Mouse (Mus musculus): Measurements from ENCODE around the gene Shroom4. TPM values are rescaled to one million over a fixed set of nuclear protein-coding genes. Genes with fewer than 3 reads are reported as not detected.
"Not testable (repeated sequence)": the region's sequence is repeated elsewhere in the genome, so short reads cannot be mapped to it uniquely, and the experiment has no call there.

Gene Shroom4
- polyA plus RNA-seq, 1 experiment, result 2.1 TPM

- no peak overlapping the region for H3K4me3 ChIP-seq (replicated peaks; ENCODE audit: control insufficient read depth, low read depth, low read length)
- 76% methylated on average over 4 of the region's 4 CpGs for WGBS
Observed at GRCm38 (mm10) chrX:6402921-6403320, 3.3 kb downstream of the Shroom4 start.

GRCm38 (mm10) chrX:6409114-6409513 is 9.5 kb downstream of the Shroom4 start:
- TF ChIP-seq CTCF (IDR thresholded peaks at IDR 0.05; ENCODE audit: control insufficient read depth, insufficient read depth, low read length), result no peak
- no peak for TF ChIP-seq POLR2A (IDR thresholded peaks at IDR 0.05; ENCODE audit: borderline replicate concordance, control insufficient read depth, low read depth, low read length)
- 26% methylated on average over 6 of the region's 6 CpGs for WGBS

More at GRCm38 (mm10) chrX:6402921-6403320, 3.3 kb downstream of the Shroom4 start:
- Histone ChIP-seq H3K4me1 (ENCODE audit: control insufficient read depth, insufficient read depth, low read length) (no peaks in the 10 kb centered on the region), H3K27ac (ENCODE audit: control insufficient read depth, insufficient read depth, low read depth, low read length, poor library complexity) (no peak overlapping the region)
- no peak for TF ChIP-seq CTCF (IDR thresholded peaks at IDR 0.05; ENCODE audit: control insufficient read depth, insufficient read depth, low read length)
- TF ChIP-seq POLR2A (IDR thresholded peaks at IDR 0.05; ENCODE audit: borderline replicate concordance, control insufficient read depth, low read depth, low read length), result no peak

GRCm38 (mm10) chrX:6415412-6415811 is 15.8 kb downstream of the Shroom4 start:
- TF ChIP-seq POLR2A (IDR thresholded peaks at IDR 0.05; ENCODE audit: borderline replicate concordance, control insufficient read depth, low read depth, low read length) (no peak), CTCF (IDR thresholded peaks at IDR 0.05; ENCODE audit: control insufficient read depth, insufficient read depth, low read length) (no peak)
- Histone ChIP-seq H3K27ac (ENCODE audit: control insufficient read depth, insufficient read depth, low read depth, low read length, poor library complexity) (no peak overlapping the region), H3K4me1 (ENCODE audit: control insufficient read depth, insufficient read depth, low read length) (no peaks in the 10 kb centered on the region), H3K4me3 (replicated peaks; ENCODE audit: control insufficient read depth, low read depth, low read length) (no peak overlapping the region)
- 84% methylated on average over 12 of the region's 12 CpGs for WGBS

More at GRCm38 (mm10) chrX:6409114-6409513, 9.5 kb downstream of the Shroom4 start:
- Histone ChIP-seq H3K4me3 (replicated peaks; ENCODE audit: control insufficient read depth, low read depth, low read length) (no peak overlapping the region), H3K4me1 (ENCODE audit: control insufficient read depth, insufficient read depth, low read length) (no peaks in the 10 kb centered on the region), H3K27ac (ENCODE audit: control insufficient read depth, insufficient read depth, low read depth, low read length, poor library complexity) (no peak overlapping the region)

GRCm38 (mm10) chrX:6415936-6416335 is 16.3 kb downstream of the Shroom4 start:
- H3K27ac ChIP-seq (ENCODE audit: control insufficient read depth, insufficient read depth, low read depth, low read length, poor library complexity), result no peak overlapping the region
- H3K4me3 ChIP-seq (replicated peaks; ENCODE audit: control insufficient read depth, low read depth, low read length), result no peak overlapping the region
- WGBS, result 79% methylated on average over 5 of the region's 5 CpGs
- H3K4me1 ChIP-seq (ENCODE audit: control insufficient read depth, insufficient read depth, low read length), result no peaks in the 10 kb centered on the region
- TF ChIP-seq CTCF (IDR thresholded peaks at IDR 0.05; ENCODE audit: control insufficient read depth, insufficient read depth, low read length) (no peak), POLR2A (IDR thresholded peaks at IDR 0.05; ENCODE audit: borderline replicate concordance, control insufficient read depth, low read depth, low read length) (no peak)

- TF ChIP-seq CTCF (IDR thresholded peaks at IDR 0.05; ENCODE audit: control insufficient read depth, insufficient read depth, low read length) (no peak), POLR2A (IDR thresholded peaks at IDR 0.05; ENCODE audit: borderline replicate concordance, control insufficient read depth, low read depth, low read length) (no peak)
- no peak overlapping the region for H3K4me3 ChIP-seq (replicated peaks; ENCODE audit: control insufficient read depth, low read depth, low read length)
- H3K27ac ChIP-seq (ENCODE audit: control insufficient read depth, insufficient read depth, low read depth, low read length, poor library complexity), result no peak overlapping the region
- 19% methylated on average over 4 of the region's 4 CpGs for WGBS
- H3K4me1 ChIP-seq (ENCODE audit: control insufficient read depth, insufficient read depth, low read length), result no peaks in the 10 kb centered on the region
Observed at GRCm38 (mm10) chrX:6418140-6418539, 18.5 kb downstream of the Shroom4 start.

DNA sequence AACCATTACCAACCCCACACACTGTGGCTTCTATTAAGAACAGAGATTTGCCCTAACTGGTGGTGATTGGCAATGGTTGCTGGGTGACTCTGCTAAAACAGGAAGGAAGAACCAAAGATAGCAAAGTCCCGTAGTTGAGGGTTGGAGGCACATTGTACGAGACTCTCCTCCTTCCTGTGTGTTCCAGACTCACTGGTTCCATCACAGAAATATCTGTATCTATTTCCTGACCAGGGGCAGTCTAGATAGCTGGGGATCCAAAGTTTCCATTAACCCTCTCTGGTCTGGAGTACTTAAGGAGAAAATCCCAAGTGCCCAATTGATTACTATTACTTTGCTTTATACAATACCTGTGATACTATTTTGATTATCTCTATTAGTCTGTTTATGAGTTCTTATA is 35.6 kb downstream of the Shroom4 start:
- WGBS, result 13% methylated on average over 2 of the region's 2 CpGs
- Histone ChIP-seq H3K4me1 (ENCODE audit: control insufficient read depth, insufficient read depth, low read length) (no peaks in the 10 kb centered on the region), H3K27ac (ENCODE audit: control insufficient read depth, insufficient read depth, low read depth, low read length, poor library complexity) (no peak overlapping the region), H3K4me3 (replicated peaks; ENCODE audit: control insufficient read depth, low read depth, low read length) (no peak overlapping the region)
- TF ChIP-seq POLR2A (IDR thresholded peaks at IDR 0.05; ENCODE audit: borderline replicate concordance, control insufficient read depth, low read depth, low read length) (no peak), CTCF (IDR thresholded peaks at IDR 0.05; ENCODE audit: control insufficient read depth, insufficient read depth, low read length) (no peak)

DNA sequence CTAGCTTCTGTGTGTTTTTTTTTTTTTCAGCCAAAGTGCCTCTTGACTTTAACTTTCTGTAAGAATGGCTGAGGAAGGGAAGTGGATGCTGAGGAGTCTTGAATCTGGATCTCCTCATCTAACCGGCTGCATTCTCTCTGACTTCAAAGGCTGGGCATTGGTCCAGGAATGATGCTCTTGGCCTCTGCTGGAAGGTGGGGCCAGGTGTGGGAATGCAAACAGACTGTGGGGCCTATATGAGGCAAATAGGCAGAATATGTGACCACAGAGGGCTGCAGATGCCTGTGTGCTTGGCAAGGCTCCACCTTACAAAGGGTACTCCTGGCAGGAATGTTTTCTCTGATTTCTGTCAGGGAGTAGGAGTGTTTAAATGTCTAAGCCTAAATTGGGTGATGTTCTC is 46.8 kb downstream of the Shroom4 start:
- H3K4me3 ChIP-seq (replicated peaks; ENCODE audit: control insufficient read depth, low read depth, low read length), result no peak overlapping the region
- WGBS, result 70% methylated on average over 1 of the region's 1 CpGs
- TF ChIP-seq CTCF (IDR thresholded peaks at IDR 0.05; ENCODE audit: control insufficient read depth, insufficient read depth, low read length), result no peak
- TF ChIP-seq POLR2A (IDR thresholded peaks at IDR 0.05; ENCODE audit: borderline replicate concordance, control insufficient read depth, low read depth, low read length), result no peak

DNA sequence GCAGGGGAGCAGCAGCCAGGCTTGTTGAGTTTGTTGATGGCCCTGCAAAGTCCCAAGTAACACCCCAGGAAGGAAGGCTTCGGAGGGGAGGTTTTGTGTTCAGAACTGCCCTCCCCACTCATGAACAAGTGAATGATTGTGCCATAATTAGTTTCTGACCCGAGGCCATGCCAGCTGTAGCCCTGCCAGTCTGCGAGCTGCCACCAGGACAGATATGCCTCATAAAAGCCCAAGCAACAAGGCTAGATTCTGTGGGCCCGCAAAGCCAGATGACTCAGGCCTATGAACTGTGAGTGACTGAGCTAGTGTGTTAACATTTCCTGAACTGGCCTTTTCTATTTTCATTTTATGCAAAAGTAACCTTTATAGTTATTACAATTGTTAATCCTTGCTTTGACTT is 48.3 kb downstream of the Shroom4 start:
- Histone ChIP-seq H3K27ac (ENCODE audit: control insufficient read depth, insufficient read depth, low read depth, low read length, poor library complexity) (no peak overlapping the region), H3K4me3 (replicated peaks; ENCODE audit: control insufficient read depth, low read depth, low read length) (no peak overlapping the region), H3K4me1 (ENCODE audit: control insufficient read depth, insufficient read depth, low read length) (no peaks in the 10 kb centered on the region)
- 64% methylated on average over 4 of the region's 4 CpGs for WGBS
- no peak for TF ChIP-seq POLR2A (IDR thresholded peaks at IDR 0.05; ENCODE audit: borderline replicate concordance, control insufficient read depth, low read depth, low read length)
- no peak for TF ChIP-seq CTCF (IDR thresholded peaks at IDR 0.05; ENCODE audit: control insufficient read depth, insufficient read depth, low read length)

More for the DNA sequence above, 46.8 kb downstream of the Shroom4 start:
- Histone ChIP-seq H3K27ac (ENCODE audit: control insufficient read depth, insufficient read depth, low read depth, low read length, poor library complexity) (no peak overlapping the region), H3K4me1 (ENCODE audit: control insufficient read depth, insufficient read depth, low read length) (no peaks in the 10 kb centered on the region)

- Histone ChIP-seq H3K4me1 (ENCODE audit: control insufficient read depth, insufficient read depth, low read length) (no peaks in the 10 kb centered on the region), H3K27ac (ENCODE audit: control insufficient read depth, insufficient read depth, low read depth, low read length, poor library complexity) (no peak overlapping the region), H3K4me3 (replicated peaks; ENCODE audit: control insufficient read depth, low read depth, low read length) (no peak overlapping the region)
- TF ChIP-seq CTCF (IDR thresholded peaks at IDR 0.05; ENCODE audit: control insufficient read depth, insufficient read depth, low read length) (no peak), POLR2A (IDR thresholded peaks at IDR 0.05; ENCODE audit: borderline replicate concordance, control insufficient read depth, low read depth, low read length) (no peak)
- 80% methylated on average over 4 of the region's 4 CpGs for WGBS
Observed at GRCm38 (mm10) chrX:6453220-6453619, 53.6 kb downstream of the Shroom4 start.

DNA sequence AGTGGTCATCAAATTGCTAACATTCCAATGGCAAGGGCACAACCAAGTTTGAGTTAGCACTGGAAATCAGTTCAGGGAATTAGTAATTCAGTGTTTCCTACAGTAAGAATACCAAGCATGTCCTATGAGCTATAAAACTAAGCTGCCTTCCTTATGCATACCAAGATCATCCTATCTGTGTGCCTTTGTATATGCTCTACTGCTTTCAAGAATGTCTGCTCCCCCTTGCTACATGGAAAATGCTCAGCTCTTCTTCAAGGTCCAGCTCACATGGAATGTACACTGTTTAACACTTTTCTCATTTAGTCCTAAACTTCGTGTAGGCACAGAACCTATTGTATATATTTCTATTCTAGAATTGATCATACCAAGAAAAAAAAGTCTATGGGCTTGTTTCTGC is 69.6 kb downstream of the Shroom4 start:
- no CpG with 5 or more reads among the region's 1 CpGs for WGBS
- not testable (repeated sequence) for H3K4me3 ChIP-seq (replicated peaks; ENCODE audit: control insufficient read depth, low read depth, low read length); H3K4me1 ChIP-seq (ENCODE audit: control insufficient read depth, insufficient read depth, low read length); H3K27ac ChIP-seq (ENCODE audit: control insufficient read depth, insufficient read depth, low read depth, low read length, poor library complexity)

DNA sequence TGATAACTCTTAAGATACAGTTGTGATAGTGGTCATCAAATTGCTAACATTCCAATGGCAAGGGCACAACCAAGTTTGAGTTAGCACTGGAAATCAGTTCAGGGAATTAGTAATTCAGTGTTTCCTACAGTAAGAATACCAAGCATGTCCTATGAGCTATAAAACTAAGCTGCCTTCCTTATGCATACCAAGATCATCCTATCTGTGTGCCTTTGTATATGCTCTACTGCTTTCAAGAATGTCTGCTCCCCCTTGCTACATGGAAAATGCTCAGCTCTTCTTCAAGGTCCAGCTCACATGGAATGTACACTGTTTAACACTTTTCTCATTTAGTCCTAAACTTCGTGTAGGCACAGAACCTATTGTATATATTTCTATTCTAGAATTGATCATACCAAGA is 72.9 kb downstream of the Shroom4 start:
- no CpG with 5 or more reads among the region's 1 CpGs for WGBS
- H3K4me3 ChIP-seq (replicated peaks; ENCODE audit: control insufficient read depth, low read depth, low read length); H3K4me1 ChIP-seq (ENCODE audit: control insufficient read depth, insufficient read depth, low read length); H3K27ac ChIP-seq (ENCODE audit: control insufficient read depth, insufficient read depth, low read depth, low read length, poor library complexity): not testable (repeated sequence)

Data from bone marrow, adult 2 months (tissue).